Mouse (Mus musculus) midbrain, embryonic 14.5 days (tissue): ENCODE data around the gene Trp53inp2. TPM values are rescaled to one million over a fixed set of nuclear protein-coding genes. Genes with fewer than 3 reads are reported as not detected.

ENCODE experiments used
- ATAC-seq: fragments of 200-750 bp; cut with Nextera tagmentation; 2 replicates; pipeline ENCODE4 v1.8.0; 2017; ENCODE audit warnings: moderate number of reproducible peaks, moderate library complexity; ENCODE audit not compliant: low FRiP score, low TSS enrichment
- DNase-seq: peaks from one replicate; pipeline ENCODE4 v3.0.0-alpha.2; 2015
- H3K27ac ChIP-seq: fragments of 300-500 bp; sonication (generic); replicated peaks from 2 replicates; pipeline ENCODE4 v1.5.1; 2014; ENCODE audit warnings: mild to moderate bottlenecking, low read depth, low read length, moderate library complexity
- H3K27me3 ChIP-seq: fragments of 300-500 bp; sonication (generic); 2 replicates; pipeline ENCODE4 v1.6.1; 2014; ENCODE audit warnings: low read length, control low read depth, mixed read lengths; ENCODE audit not compliant: control insufficient read depth, insufficient read depth
- H3K36me3 ChIP-seq: fragments of 300-500 bp; sonication (generic); 2 replicates; pipeline ENCODE4 v1.6.1; 2014; ENCODE audit warnings: low read length, control low read depth; ENCODE audit not compliant: control insufficient read depth, insufficient read depth
- H3K4me1 ChIP-seq: fragments of 300-500 bp; sonication (generic); 2 replicates; pipeline ENCODE4 v1.6.1; 2014; ENCODE audit warnings: mild to moderate bottlenecking, antibody characterized with exemption, low read length, control low read depth; ENCODE audit not compliant: control insufficient read depth, insufficient read depth
- H3K4me2 ChIP-seq: fragments of 300-500 bp; sonication (generic); 2 replicates; pipeline ENCODE4 v1.6.1; 2014; ENCODE audit warnings: mild to moderate bottlenecking, low read length, moderate library complexity
- H3K4me3 ChIP-seq: fragments of 300-500 bp; sonication (generic); replicated peaks from 2 replicates; pipeline ENCODE4 v1.5.1; 2014; ENCODE audit warnings: low read depth, low read length
- H3K9ac ChIP-seq: fragments of 300-500 bp; sonication (generic); replicated peaks from 2 replicates; pipeline ENCODE4 v1.6.1; 2014; ENCODE audit warnings: mild to moderate bottlenecking, low read length, moderate library complexity
- H3K9me3 ChIP-seq: fragments of 300-500 bp; sonication (generic); 2 replicates; pipeline ENCODE4 v1.6.1; 2016; ENCODE audit warnings: low read length, control low read depth, mixed read lengths; ENCODE audit not compliant: control insufficient read depth
- WGBS: fragments of 180-500 bp; shearing (Covaris S2); extraction: QIAGEN DNeasy Blood & Tissue Kit; methylation state at CpG from one replicate; pipeline ENCODE4 v1.1.7; 2014; 5-methylcytosine and 5-hydroxymethylcytosine counted together
- polyA plus RNA-seq: library from polyadenylated mRNA; unstranded; fragments of >200 nt; fragmentation: Nextera tagmentation; extraction: Ambion mirVana; gene quantifications from 2 replicates; pipeline ENCODE4 v1.2.1, GENCODE M21; 2014

Gene Trp53inp2
- polyA plus RNA-seq, 1 experiment from 2014 or later = 98.6 TPM

- no peak overlapping the region for H3K9ac ChIP-seq
- H3K27ac ChIP-seq = no peak overlapping the region
- 81% methylated on average over 10 of the region's 10 CpGs for WGBS
- peaks cover 9% of the 10 kb centered on the region for H3K4me1 ChIP-seq
- H3K9me3 ChIP-seq = no peaks in the 10 kb centered on the region
- ATAC-seq (no peak), DNase-seq (no peak)
- no peaks in the 10 kb centered on the region for H3K27me3 ChIP-seq
- no peak overlapping the region for H3K4me2 ChIP-seq
- no peak overlapping the region for H3K4me3 ChIP-seq
- H3K36me3 ChIP-seq = no peaks in the 10 kb centered on the region
These were observed 4.7 kb upstream of the Trp53inp2 start for GRCm38 (mm10) chr2:155376191-155376590.

- H3K9ac ChIP-seq = peak overlapping the region; percentile 99
- peak overlapping the region; percentile 68 for H3K4me3 ChIP-seq
- peak overlapping the region; percentile 66 for H3K4me2 ChIP-seq
- H3K4me1 ChIP-seq = peaks cover 45% of the 10 kb centered on the region
- H3K27me3 ChIP-seq = no peaks in the 10 kb centered on the region
- peak overlapping the region; percentile 100 for H3K27ac ChIP-seq
- ATAC-seq (0 out of 2 replicates have a peak, but pooled peaks have one; percentile 1), DNase-seq (peak; percentile 63)
- no peaks in the 10 kb centered on the region for H3K9me3 ChIP-seq
- WGBS = under 1% methylated on average over 11 of the region's 11 CpGs
- peaks cover 9% of the 10 kb centered on the region for H3K36me3 ChIP-seq
These were observed 190 bp downstream of the Trp53inp2 start for GRCm38 (mm10) chr2:155381060-155381437.

GRCm38 (mm10) chr2:155381643-155382331 lies 928 bp downstream of the Trp53inp2 start:
- ATAC-seq (peak; percentile 93), DNase-seq (peak; percentile 99)
- Histone ChIP-seq H3K9me3 (no peaks in the 10 kb centered on the region), H3K4me3 (peak overlapping the region; percentile 68), H3K36me3 (peaks cover 16% of the 10 kb centered on the region), H3K27ac (peak overlapping the region; percentile 100), H3K9ac (peak overlapping the region; percentile 99), H3K4me1 (peaks cover 52% of the 10 kb centered on the region), H3K27me3 (no peaks in the 10 kb centered on the region), H3K4me2 (peak overlapping the region; percentile 66)
- under 1% methylated on average over 68 of the region's 68 CpGs for WGBS

- H3K4me1 ChIP-seq = peaks cover 52% of the 10 kb centered on the region
- H3K36me3 ChIP-seq = peaks cover 21% of the 10 kb centered on the region
These were observed 1.5 kb downstream of the Trp53inp2 start for GRCm38 (mm10) chr2:155382332-155382700.

GRCm38 (mm10) chr2:155382791-155383438 lies 2.1 kb downstream of the Trp53inp2 start:
- peaks cover 52% of the 10 kb centered on the region for H3K4me1 ChIP-seq
- no peaks in the 10 kb centered on the region for H3K27me3 ChIP-seq
- peak overlapping the region; percentile 99 for H3K9ac ChIP-seq
- WGBS = 76% methylated on average over 2 of the region's 2 CpGs
- no peaks in the 10 kb centered on the region for H3K9me3 ChIP-seq
- ATAC-seq = no peak
- DNase-seq = peak; percentile 24
- peak overlapping the region; percentile 66 for H3K4me2 ChIP-seq
- 0 out of 2 replicates have a peak overlapping the region, but pooled peaks have one; percentile 2 for H3K27ac ChIP-seq
- peaks cover 27% of the 10 kb centered on the region for H3K36me3 ChIP-seq
- H3K4me3 ChIP-seq = peak overlapping the region; percentile 68

More at GRCm38 (mm10) chr2:155382332-155382700, 1.5 kb downstream of the Trp53inp2 start:
- Histone ChIP-seq H3K27ac (peak overlapping the region; percentile 100), H3K4me2 (peak overlapping the region; percentile 66), H3K9ac (peak overlapping the region; percentile 99), H3K4me3 (peak overlapping the region; percentile 68), H3K9me3 (no peaks in the 10 kb centered on the region), H3K27me3 (no peaks in the 10 kb centered on the region)
- peak; percentile 64 for DNase-seq
- WGBS = 21% methylated on average over 6 of the region's 6 CpGs
- ATAC-seq = peak; percentile 12

- no peaks in the 10 kb centered on the region for H3K27me3 ChIP-seq
- 0 out of 2 replicates have a peak overlapping the region, but pooled peaks have one; percentile 7 for H3K4me3 ChIP-seq
- WGBS = 18% methylated on average over 7 of the region's 7 CpGs
- H3K9ac ChIP-seq = peak overlapping the region; percentile 46; the same call in 1 of the 2 replicates
- H3K4me1 ChIP-seq = peaks cover 50% of the 10 kb centered on the region
- no peaks in the 10 kb centered on the region for H3K9me3 ChIP-seq
- peak overlapping the region; percentile 66 for H3K4me2 ChIP-seq
- H3K36me3 ChIP-seq = peaks cover 48% of the 10 kb centered on the region
- DNase-seq = peak; percentile 84
- peak overlapping the region; percentile 32; the same call in 1 of the 2 replicates for H3K27ac ChIP-seq
- ATAC-seq = no peak
These were observed 4.2 kb downstream of the Trp53inp2 start for GRCm38 (mm10) chr2:155385090-155385489.

- no peaks in the 10 kb centered on the region for H3K27me3 ChIP-seq
- DNase-seq = peak; percentile 19
These were observed 5.1 kb downstream of the Trp53inp2 start for GRCm38 (mm10) chr2:155385731-155386533.

GRCm38 (mm10) chr2:155386534-155386899 lies 5.7 kb downstream of the Trp53inp2 start:
- H3K9me3 ChIP-seq = no peaks in the 10 kb centered on the region
- WGBS = 15% methylated on average over 27 of the region's 27 CpGs
- ATAC-seq = no peak
- H3K4me1 ChIP-seq = peaks cover 43% of the 10 kb centered on the region
- DNase-seq = peak; percentile 37
- peaks cover 62% of the 10 kb centered on the region for H3K36me3 ChIP-seq
- H3K9ac ChIP-seq = peak overlapping the region; percentile 46; the same call in 1 of the 2 replicates
- H3K27ac ChIP-seq = no peak overlapping the region
- peak overlapping the region; percentile 66; the same call in 1 of the 2 replicates for H3K4me2 ChIP-seq
- no peaks in the 10 kb centered on the region for H3K27me3 ChIP-seq
- no peak overlapping the region for H3K4me3 ChIP-seq

More at GRCm38 (mm10) chr2:155385731-155386533, 5.1 kb downstream of the Trp53inp2 start:
- H3K27ac ChIP-seq = no peak overlapping the region
- no peaks in the 10 kb centered on the region for H3K9me3 ChIP-seq
- peaks cover 56% of the 10 kb centered on the region for H3K36me3 ChIP-seq
- WGBS = 52% methylated on average over 18 of the region's 18 CpGs
- H3K4me3 ChIP-seq = no peak overlapping the region; the same call in 1 of the 2 replicates
- no peak for ATAC-seq
- H3K4me2 ChIP-seq = peak overlapping the region; percentile 66
- H3K9ac ChIP-seq = peak overlapping the region; percentile 46; the same call in 1 of the 2 replicates
- H3K4me1 ChIP-seq = peaks cover 43% of the 10 kb centered on the region
